Mouse (Mus musculus) liver, postnatal 0 days (tissue): ENCODE measurements at regions not wholly inside any gene's neighbourhood (a gene's known extent, or its start where the extent isn't known, plus 50 kb on each side); places are given as distances from the start of the nearest gene placed in this dataset.

ENCODE experiments used
- CTCF ChIP-seq: sonication (generic); IDR thresholded peaks from 2 replicates; pipeline ENCODE4 v1.5.1; 2016; ENCODE audit warnings: antibody characterized with exemption, low read depth
- EP300 ChIP-seq: IDR thresholded peaks from 2 replicates; pipeline ENCODE4 v1.6.1; 2016; ENCODE audit warnings: antibody characterized with exemption, low read depth, mild to moderate bottlenecking

DNA sequence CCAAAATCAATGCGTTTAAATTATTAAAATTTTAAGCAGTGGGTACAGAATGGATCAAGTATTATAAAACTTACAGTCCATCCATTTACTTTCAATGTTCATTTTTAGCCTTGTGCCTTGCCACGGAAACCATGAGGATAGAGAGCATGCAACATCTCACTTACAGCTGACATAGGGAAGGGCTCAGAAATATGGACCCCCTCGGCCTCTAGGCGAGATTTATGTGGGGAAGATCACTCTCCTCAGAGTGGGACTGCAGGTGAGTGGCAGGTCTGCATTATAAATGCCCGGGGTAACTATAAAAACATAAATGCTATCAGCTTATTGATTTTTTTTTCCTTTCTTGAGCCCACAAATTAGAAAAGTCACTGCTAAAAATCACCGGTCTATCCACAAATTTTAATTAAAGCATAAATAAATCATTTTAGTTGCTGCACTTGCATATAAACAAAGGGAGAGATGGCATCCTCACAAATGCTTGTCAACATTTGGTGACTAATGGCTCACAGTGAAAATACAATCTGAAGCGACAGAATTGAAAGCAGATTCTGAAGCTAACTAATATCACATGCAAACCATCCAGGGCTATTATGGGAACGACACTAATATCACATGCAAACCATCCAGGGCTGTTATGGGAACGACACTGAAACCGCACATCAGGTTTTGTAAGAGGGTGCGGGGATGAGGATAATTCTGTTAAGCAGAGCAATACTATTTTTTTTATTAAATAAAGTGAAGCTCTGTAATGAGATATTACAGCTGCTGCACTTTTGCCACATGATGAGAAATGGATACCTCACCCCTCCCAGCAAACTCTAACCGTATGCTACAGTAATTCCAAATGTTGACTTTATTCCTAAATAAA, 201.7 kb downstream of the Tm2d1 start:
- no peak for TF ChIP-seq CTCF
- TF ChIP-seq EP300: no peak
